Mouse (Mus musculus) megakaryocyte, embryonic 14.5 days (primary cell): ENCODE results near the gene Plcl1. TPM values are rescaled to one million over a fixed set of nuclear protein-coding genes. Genes with fewer than 3 reads are reported as not detected.

ENCODE experiments used
- H3K27me3 ChIP-seq: replicated peaks from 2 replicates; pipeline ENCODE3; 2012; ENCODE audit warnings: inconsistent platforms
- H3K36me3 ChIP-seq: replicated peaks from 2 replicates; pipeline ENCODE3; 2012; ENCODE audit warnings: low read length, inconsistent platforms, mixed read lengths
- H3K4me1 ChIP-seq: 2 replicates; pipeline ENCODE4 v1.6.1; 2012; ENCODE audit warnings: inconsistent platforms
- H3K4me3 ChIP-seq: replicated peaks from 2 replicates; pipeline ENCODE3; 2012; ENCODE audit warnings: moderate library complexity, mild to moderate bottlenecking, inconsistent platforms
- H3K9me3 ChIP-seq: 2 replicates; pipeline ENCODE4 v1.6.1; 2012; ENCODE audit warnings: inconsistent platforms
- FLI1 ChIP-seq: IDR thresholded peaks from 2 replicates; pipeline ENCODE4 v1.6.1; 2012; ENCODE audit warnings: low read length, inconsistent platforms, mixed read lengths
- GATA1 ChIP-seq: IDR thresholded peaks from 3 replicates; pipeline ENCODE4 v1.6.1; 2012; ENCODE audit warnings: mixed read lengths, low read length, inconsistent platforms, borderline replicate concordance
- polyA plus RNA-seq: library from polyadenylated mRNA; stranded (reverse); fragments of >175 nt; gene quantifications from 2 replicates; pipeline ENCODE4 v1.2.3, GENCODE M21; 2012; ENCODE audit warnings: low replicate concordance; ENCODE audit not compliant: insufficient read depth

The Plcl1 gene
- polyA plus RNA-seq, 1 experiment = 0.04 TPM

DNA sequence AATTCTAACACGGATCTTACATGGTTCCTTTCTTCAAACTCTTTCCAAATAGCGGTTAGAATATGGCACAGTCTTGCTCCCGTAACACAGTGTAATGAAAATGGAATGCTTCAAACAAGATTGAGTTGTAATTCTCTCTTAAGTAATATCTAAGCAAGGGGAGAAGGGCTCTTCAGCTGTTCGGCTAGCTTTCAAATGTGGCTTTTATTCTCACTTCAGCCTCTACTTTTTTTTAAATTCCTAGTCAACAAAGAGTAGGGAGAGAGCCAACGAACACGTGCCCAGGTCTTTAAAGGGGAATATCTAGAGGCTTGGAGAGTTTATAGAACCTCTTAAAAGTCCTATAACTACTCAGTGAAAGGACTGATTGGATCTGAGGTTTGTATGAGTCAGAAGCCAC lies 160.2 kb downstream of the Plcl1 start:
- H3K27me3 ChIP-seq = no peaks in the 10 kb centered on the region
- H3K4me1 ChIP-seq = no peaks in the 10 kb centered on the region
- H3K4me3 ChIP-seq = no peak overlapping the region
- H3K36me3 ChIP-seq = peaks cover 3% of the 10 kb centered on the region
- no peaks in the 10 kb centered on the region for H3K9me3 ChIP-seq
- TF ChIP-seq GATA1 (no peak), FLI1 (no peak)

GRCm38 (mm10) chr1:55567801-55568360 lies 162.2 kb downstream of the Plcl1 start:
- Histone ChIP-seq H3K36me3 (peaks cover 5% of the 10 kb centered on the region), H3K27me3 (no peaks in the 10 kb centered on the region), H3K4me3 (no peak overlapping the region), H3K9me3 (no peaks in the 10 kb centered on the region), H3K4me1 (no peaks in the 10 kb centered on the region)
- TF ChIP-seq GATA1 (no peak), FLI1 (no peak)

- Histone ChIP-seq H3K4me1 (no peaks in the 10 kb centered on the region), H3K4me3 (no peak overlapping the region), H3K9me3 (no peaks in the 10 kb centered on the region), H3K27me3 (no peaks in the 10 kb centered on the region), H3K36me3 (peaks cover 5% of the 10 kb centered on the region)
- no peak for TF ChIP-seq FLI1
- TF ChIP-seq GATA1 = no peak
These were observed 164.5 kb downstream of the Plcl1 start for GRCm38 (mm10) chr1:55570225-55570624.

DNA sequence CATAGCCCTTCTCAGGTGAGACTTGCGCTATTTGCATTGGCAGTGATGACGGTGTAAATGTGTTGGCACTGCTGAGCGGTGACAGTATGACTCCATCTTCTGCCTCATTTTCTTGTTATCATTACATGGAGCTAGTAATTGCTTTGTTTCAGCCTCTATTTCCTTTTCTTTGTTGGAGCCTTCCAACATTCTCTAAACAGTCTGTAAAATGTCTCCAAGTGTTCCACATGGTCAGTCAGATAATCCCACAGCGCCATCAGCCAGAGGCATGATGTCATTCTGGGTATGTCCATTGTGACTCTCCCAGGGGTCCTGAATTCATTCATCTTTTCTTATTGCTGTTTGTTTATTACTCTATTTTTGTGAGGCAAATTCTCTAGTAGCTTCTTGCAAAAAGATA lies 165.7 kb downstream of the Plcl1 start:
- H3K4me3 ChIP-seq = no peak overlapping the region
- no peaks in the 10 kb centered on the region for H3K27me3 ChIP-seq
- H3K4me1 ChIP-seq = no peaks in the 10 kb centered on the region
- no peak for TF ChIP-seq FLI1
- no peak for TF ChIP-seq GATA1
- no peaks in the 10 kb centered on the region for H3K9me3 ChIP-seq
- H3K36me3 ChIP-seq = peaks cover 5% of the 10 kb centered on the region

DNA sequence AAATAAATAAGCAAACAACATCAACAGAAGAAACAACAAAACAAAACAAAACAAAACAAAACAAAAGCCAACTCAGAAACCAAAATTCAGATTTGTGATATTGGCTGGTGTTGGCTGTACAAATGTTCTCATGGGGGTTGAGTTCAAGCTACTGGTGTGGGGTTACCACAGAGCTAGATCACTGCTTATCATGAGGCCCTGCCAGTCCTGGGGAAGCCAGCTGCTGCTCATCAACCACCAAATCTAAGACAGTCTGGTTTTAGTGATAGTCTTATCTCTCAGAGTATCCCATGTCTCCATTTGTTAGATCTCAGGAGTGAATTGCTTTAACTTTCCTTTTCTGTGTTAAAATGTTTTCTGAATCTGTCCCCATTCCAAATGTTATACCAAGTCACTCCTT lies 166.5 kb downstream of the Plcl1 start:
- H3K4me1 ChIP-seq = no peaks in the 10 kb centered on the region

GRCm38 (mm10) chr1:55572664-55573063 lies 166.9 kb downstream of the Plcl1 start:
- no peaks in the 10 kb centered on the region for H3K4me1 ChIP-seq
- H3K4me3 ChIP-seq = no peak overlapping the region
- H3K36me3 ChIP-seq = peaks cover 5% of the 10 kb centered on the region
- H3K9me3 ChIP-seq = no peaks in the 10 kb centered on the region
- TF ChIP-seq FLI1 = no peak
- TF ChIP-seq GATA1 = no peak
- H3K27me3 ChIP-seq = no peaks in the 10 kb centered on the region

More for the DNA sequence above, 166.5 kb downstream of the Plcl1 start:
- Histone ChIP-seq H3K9me3 (no peaks in the 10 kb centered on the region), H3K27me3 (no peaks in the 10 kb centered on the region), H3K36me3 (peaks cover 5% of the 10 kb centered on the region), H3K4me3 (no peak overlapping the region)
- TF ChIP-seq FLI1 (no peak), GATA1 (no peak)

GRCm38 (mm10) chr1:55575916-55576315 lies 170.2 kb downstream of the Plcl1 start:
- Histone ChIP-seq H3K27me3 (no peaks in the 10 kb centered on the region), H3K9me3 (no peaks in the 10 kb centered on the region), H3K4me1 (no peaks in the 10 kb centered on the region), H3K4me3 (no peak overlapping the region), H3K36me3 (peaks cover 2% of the 10 kb centered on the region)
- TF ChIP-seq GATA1 (no peak), FLI1 (no peak)

GRCm38 (mm10) chr1:55581752-55582151 lies 176.0 kb downstream of the Plcl1 start:
- Histone ChIP-seq H3K4me1 (no peaks in the 10 kb centered on the region), H3K4me3 (no peak overlapping the region), H3K36me3 (no peaks in the 10 kb centered on the region), H3K9me3 (0 out of 2 replicates have a peak, but pooled peaks cover 3% of the 10 kb centered on the region), H3K27me3 (no peaks in the 10 kb centered on the region)
- no peak for TF ChIP-seq FLI1
- TF ChIP-seq GATA1 = no peak

DNA sequence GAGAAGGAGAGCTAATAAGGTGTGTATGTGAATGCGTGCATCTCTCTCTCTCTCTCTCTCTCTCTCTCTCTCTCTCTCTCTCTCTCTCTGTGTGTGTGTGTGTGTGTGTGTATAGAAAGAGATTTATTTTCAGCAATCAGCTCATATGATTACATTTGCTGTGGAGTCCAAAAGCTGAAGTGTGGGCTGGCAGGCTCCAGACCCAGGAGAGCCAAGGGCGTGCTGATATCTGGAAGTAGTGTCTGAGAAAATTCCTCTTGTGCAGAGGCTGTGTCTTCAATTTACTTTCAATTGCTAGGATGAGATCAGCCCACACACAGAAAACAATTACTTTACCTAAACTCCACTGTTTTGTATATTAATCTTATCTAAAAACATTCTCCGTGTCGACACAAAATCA lies 179.7 kb downstream of the Plcl1 start:
- Histone ChIP-seq H3K9me3 (0 out of 2 replicates have a peak, but pooled peaks cover 3% of the 10 kb centered on the region), H3K4me1 (no peaks in the 10 kb centered on the region), H3K27me3 (no peaks in the 10 kb centered on the region), H3K36me3 (no peaks in the 10 kb centered on the region), H3K4me3 (no peak overlapping the region)
- no peak for TF ChIP-seq GATA1
- TF ChIP-seq FLI1 = no peak

DNA sequence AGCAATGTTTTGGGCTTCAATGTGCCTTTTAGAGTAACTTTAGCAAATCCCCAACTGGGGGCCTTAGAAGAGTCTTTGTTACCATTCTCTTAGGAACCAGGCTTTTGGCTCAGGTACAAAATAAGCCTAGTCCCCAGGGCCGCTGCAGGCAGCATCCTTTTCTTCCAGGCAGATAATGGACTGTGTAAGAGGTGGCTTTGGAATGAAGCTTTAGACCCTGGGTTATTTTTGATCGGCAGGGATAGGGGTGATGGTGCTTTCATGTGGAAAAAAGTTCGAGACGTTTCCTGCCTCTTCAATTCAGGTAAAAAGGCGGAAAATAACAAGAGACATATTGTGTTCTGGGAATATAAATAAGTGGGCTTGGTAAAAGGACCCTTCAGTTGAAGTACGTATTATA lies 182.4 kb downstream of the Plcl1 start:
- H3K36me3 ChIP-seq = no peaks in the 10 kb centered on the region
- H3K4me3 ChIP-seq = no peak overlapping the region
- no peaks in the 10 kb centered on the region for H3K27me3 ChIP-seq
- H3K4me1 ChIP-seq = no peaks in the 10 kb centered on the region
- TF ChIP-seq GATA1 (no peak), FLI1 (no peak)
- 0 out of 2 replicates have a peak, but pooled peaks cover 3% of the 10 kb centered on the region for H3K9me3 ChIP-seq
